Mouse (Mus musculus) spleen, adult 2 months (tissue): ENCODE measurements at regions not wholly inside any gene's neighbourhood (a gene's known extent, or its start where the extent isn't known, plus 50 kb on each side); places are given as distances from the start of the nearest gene placed in this dataset.

Source experiments
- DNase-seq, 2 experiments: peaks; one replicate each; pipeline versions ENCODE4 v3.0.0 to v3.0.0-alpha.2; 2012 to 2021; ENCODE audit warnings: low spot score in 2 of 2, low read depth in 1 of 2
- H3K27ac ChIP-seq: fragments of 200-500 bp; 2 replicates; pipeline ENCODE4 v1.5.1; 2012; ENCODE audit warnings: low read length, inconsistent platforms; ENCODE audit not compliant: insufficient read depth
- H3K27me3 ChIP-seq: fragments of 200-500 bp; 2 replicates; pipeline ENCODE4 v1.6.1; 2012; ENCODE audit warnings: mild to moderate bottlenecking, moderate library complexity, low read length, inconsistent platforms; ENCODE audit not compliant: control insufficient read depth, insufficient read depth
- H3K36me3 ChIP-seq: fragments of 200-500 bp; 2 replicates; pipeline ENCODE4 v1.6.1; 2012; ENCODE audit warnings: mild to moderate bottlenecking, low read length, inconsistent platforms; ENCODE audit not compliant: control insufficient read depth, insufficient read depth
- H3K4me1 ChIP-seq: fragments of 200-500 bp; 2 replicates; pipeline ENCODE4 v1.6.1; 2011; ENCODE audit warnings: inconsistent platforms; ENCODE audit not compliant: control insufficient read depth, insufficient read depth, insufficient read length
- H3K4me3 ChIP-seq: fragments of 200-500 bp; 2 replicates; pipeline ENCODE4 v1.5.1; 2011; ENCODE audit warnings: mild to moderate bottlenecking, inconsistent platforms; ENCODE audit not compliant: insufficient read depth, insufficient read length; ENCODE audit errors: extremely low read depth
- CTCF ChIP-seq: fragments of 200-500 bp; IDR thresholded peaks from 2 replicates; pipeline ENCODE4 v1.5.1; 2011; ENCODE audit warnings: mild to moderate bottlenecking, inconsistent platforms; ENCODE audit not compliant: insufficient read depth, insufficient read length, insufficient replicate concordance; ENCODE audit errors: extremely low read depth
- POLR2A ChIP-seq: fragments of 200-500 bp; IDR thresholded peaks from 2 replicates; pipeline ENCODE4 v1.6.1; 2011; ENCODE audit warnings: low read depth, low read length, inconsistent platforms
- WGBS: fragments of 180-500 bp; shearing (Covaris S2); methylation state at CpG from one replicate; pipeline ENCODE4 v1.1.7; 2018; 5-methylcytosine and 5-hydroxymethylcytosine counted together

DNA sequence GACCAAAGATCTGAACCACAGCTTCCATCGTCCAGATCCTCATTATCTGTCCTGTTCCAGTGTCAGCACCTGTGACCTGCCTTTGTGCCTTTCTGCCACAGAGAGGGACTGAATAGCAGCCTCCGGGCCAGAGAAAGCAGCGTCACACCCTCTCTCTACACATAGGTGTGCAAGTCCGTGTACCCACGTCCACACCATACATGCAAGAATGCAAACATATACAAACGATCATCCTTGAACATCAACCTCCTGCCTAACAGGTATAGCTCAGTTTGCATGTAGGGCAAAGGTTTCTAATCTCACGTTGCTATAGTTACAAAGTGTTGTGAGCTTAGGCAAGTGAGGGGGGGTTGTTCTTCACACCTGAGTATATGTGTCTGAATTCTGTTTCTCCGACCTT, 288.9 kb upstream of the 4931429L15Rik start:
- no peak overlapping the region for H3K27ac ChIP-seq
- DNase-seq = no peak
- no peaks in the 10 kb centered on the region for H3K4me1 ChIP-seq
- 89% methylated on average over 8 of the region's 8 CpGs for WGBS
- no peaks in the 10 kb centered on the region for H3K36me3 ChIP-seq
- H3K4me3 ChIP-seq = no peak overlapping the region
- TF ChIP-seq POLR2A (no peak), CTCF (no peak)
- no peaks in the 10 kb centered on the region for H3K27me3 ChIP-seq

DNA sequence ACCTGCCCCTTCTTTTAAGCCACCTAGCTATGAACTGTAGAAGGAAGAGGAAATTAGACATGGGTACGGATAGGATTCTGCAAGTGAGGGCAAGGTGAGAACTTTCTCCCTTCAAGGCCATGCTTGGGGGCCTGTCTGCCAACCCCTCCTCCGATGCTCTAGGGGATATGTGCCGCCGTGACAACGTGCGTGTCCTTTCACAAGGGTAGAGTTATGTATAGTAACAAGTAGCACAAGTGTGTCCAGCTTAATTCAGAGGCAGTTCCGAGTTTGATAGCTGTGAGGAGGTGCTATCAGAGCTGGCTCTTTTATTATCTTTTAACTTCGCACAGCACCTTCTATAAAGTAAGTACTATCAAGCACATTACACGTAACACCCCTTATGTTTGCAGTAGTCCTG, 281.0 kb upstream of the 4931429L15Rik start:
- Histone ChIP-seq H3K27ac (no peak overlapping the region), H3K27me3 (no peaks in the 10 kb centered on the region), H3K36me3 (no peaks in the 10 kb centered on the region), H3K4me3 (no peak overlapping the region), H3K4me1 (no peaks in the 10 kb centered on the region)
- WGBS = 90% methylated on average over 9 of the region's 9 CpGs
- TF ChIP-seq POLR2A (no peak), CTCF (no peak)
- no peak for DNase-seq

DNA sequence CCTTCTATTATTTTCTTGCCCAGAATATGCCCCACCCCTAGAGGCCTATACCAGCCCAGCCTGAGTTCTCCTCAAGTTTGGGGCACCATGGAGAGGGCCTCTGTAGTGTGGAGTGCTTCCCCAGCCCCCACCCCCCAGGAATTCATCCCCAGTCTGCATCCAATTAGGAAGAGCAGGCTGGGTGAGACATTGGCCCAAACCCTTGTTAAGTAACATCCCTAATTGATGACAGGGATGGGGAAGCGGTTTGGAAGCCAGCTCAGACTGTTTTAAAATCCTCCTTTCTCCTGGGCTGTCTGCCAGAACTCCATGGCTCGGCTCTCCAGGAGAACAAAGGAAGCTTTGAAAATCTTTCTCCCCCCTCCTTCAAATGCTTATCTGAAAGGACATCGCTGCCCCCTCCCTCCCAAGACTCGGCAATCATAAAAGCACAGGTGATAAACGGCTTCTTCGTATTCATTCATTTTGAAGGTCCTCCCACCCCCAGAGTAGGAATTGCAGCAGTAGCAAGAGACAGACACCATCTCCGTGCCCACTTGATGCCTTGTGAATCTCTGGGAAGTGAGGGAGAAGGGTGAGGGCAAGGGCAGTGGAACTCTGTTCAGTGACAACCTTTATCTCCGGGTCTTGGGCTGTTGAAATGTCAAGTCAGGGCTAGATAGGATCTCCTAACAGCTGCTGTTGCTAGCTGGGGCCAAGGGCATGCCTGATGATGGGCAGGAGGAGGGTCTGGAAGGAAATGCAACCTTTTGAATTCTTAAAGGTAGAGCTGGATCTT, 280.3 kb upstream of the 4931429L15Rik start:
- no peak for TF ChIP-seq POLR2A
- TF ChIP-seq CTCF = no peak
- H3K27me3 ChIP-seq = no peaks in the 10 kb centered on the region
- no peak overlapping the region for H3K27ac ChIP-seq
- no peaks in the 10 kb centered on the region for H3K4me1 ChIP-seq
- DNase-seq = no peak
- WGBS = 66% methylated on average over 8 of the region's 8 CpGs
- H3K4me3 ChIP-seq = no peak overlapping the region
- H3K36me3 ChIP-seq = no peaks in the 10 kb centered on the region

DNA sequence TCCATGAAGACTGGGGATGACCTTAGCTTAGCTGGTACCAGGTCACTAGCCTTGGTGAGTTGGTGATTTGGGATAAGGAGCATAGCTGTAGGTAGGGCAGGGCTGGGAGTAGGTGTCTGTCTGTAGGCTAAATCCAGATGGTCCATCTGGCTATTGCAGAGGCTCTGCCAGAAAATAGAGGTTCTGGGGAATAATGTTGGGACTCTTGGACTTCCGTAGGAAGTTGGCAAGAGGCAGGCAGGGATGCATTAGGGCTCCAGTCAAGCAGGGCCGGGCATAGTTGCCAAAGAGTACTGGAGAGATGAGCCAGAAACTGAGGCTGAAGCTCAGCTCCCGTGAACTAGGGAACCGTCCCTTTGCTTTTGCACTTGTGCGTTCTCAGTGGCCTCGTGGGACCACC, 278.7 kb upstream of the 4931429L15Rik start:
- no peak overlapping the region for H3K4me3 ChIP-seq
- no peaks in the 10 kb centered on the region for H3K4me1 ChIP-seq
- H3K27ac ChIP-seq = no peak overlapping the region
- no peaks in the 10 kb centered on the region for H3K36me3 ChIP-seq
- no peak for TF ChIP-seq CTCF
- no peak for TF ChIP-seq POLR2A
- 81% methylated on average over 6 of the region's 6 CpGs for WGBS
- no peak for DNase-seq
- no peaks in the 10 kb centered on the region for H3K27me3 ChIP-seq

DNA sequence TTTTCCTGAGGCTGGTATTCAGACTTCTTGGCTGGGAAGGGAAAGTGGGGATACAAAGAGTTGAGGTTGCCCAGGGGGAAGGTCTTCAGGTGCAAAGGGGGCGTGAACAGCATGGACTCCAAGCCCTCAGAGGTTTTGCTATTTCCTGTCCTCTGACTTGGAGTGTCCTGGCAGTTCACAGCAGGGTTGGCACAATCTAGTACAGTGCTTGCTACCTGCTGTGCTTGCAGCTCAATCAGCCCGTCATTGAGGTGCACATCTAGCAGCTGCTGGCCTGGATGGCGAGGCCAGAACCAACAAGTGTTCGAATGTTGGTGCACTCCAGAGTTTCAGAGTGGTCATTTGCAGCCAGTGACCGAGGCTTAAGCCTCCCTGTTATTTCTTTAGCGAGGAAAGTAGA, 273.7 kb upstream of the 4931429L15Rik start:
- Histone ChIP-seq H3K27ac (no peak overlapping the region), H3K36me3 (no peaks in the 10 kb centered on the region), H3K27me3 (no peaks in the 10 kb centered on the region), H3K4me3 (no peak overlapping the region), H3K4me1 (no peaks in the 10 kb centered on the region)
- TF ChIP-seq POLR2A (no peak), CTCF (no peak)
- WGBS = 72% methylated on average over 6 of the region's 6 CpGs
- DNase-seq = no peak

DNA sequence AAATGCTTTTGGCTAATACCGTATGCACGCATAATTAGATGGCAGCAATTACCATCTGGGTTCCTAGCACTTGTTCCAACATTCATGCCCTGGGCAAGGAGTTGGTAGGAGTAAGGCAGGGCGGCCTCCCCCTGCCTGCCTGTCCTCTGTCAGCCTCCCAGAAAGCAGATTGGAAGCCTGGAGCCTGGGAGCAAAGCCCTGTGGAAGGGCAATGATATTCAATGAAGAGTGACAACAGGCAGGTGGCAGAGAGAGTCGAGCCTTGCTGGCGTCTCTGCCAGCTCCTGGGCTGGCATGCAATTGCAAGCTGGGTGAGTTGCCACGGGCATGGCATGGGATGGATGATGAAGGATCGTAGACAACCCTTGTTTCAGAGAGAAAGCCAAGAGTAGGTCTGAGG, 273.1 kb upstream of the 4931429L15Rik start:
- H3K27me3 ChIP-seq = no peaks in the 10 kb centered on the region
- no peak for DNase-seq
- H3K36me3 ChIP-seq = no peaks in the 10 kb centered on the region
- WGBS = 91% methylated on average over 7 of the region's 7 CpGs
- H3K27ac ChIP-seq = no peak overlapping the region
- no peak overlapping the region for H3K4me3 ChIP-seq
- TF ChIP-seq POLR2A = no peak
- no peak for TF ChIP-seq CTCF
- no peaks in the 10 kb centered on the region for H3K4me1 ChIP-seq

DNA sequence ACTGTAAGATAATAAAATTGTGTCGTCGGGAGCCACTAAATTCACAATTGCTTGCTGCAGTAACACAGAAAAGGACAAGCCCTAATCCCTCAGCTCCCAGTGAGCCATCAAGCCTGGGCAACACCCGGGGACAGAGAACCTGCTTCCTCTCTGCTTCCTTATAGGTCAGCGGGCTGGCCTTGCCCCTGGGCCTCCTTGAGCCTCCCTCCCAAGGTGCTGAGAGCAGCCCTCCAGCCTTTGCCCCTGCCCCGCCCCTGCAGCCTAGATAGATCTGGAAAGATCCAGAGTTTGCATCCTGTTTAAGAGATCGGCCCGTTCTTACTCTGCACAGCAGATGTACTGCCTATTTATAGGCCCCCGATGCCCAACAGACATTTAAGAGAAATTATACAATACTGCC, 267.0 kb upstream of the 4931429L15Rik start:
- 79% methylated on average over 8 of the region's 8 CpGs for WGBS
- no peak for TF ChIP-seq CTCF
- H3K4me3 ChIP-seq = no peak overlapping the region

More for the DNA sequence above, 267.0 kb upstream of the 4931429L15Rik start:
- Histone ChIP-seq H3K36me3 (no peaks in the 10 kb centered on the region), H3K27me3 (no peaks in the 10 kb centered on the region), H3K4me1 (no peaks in the 10 kb centered on the region), H3K27ac (no peak overlapping the region)
- DNase-seq = no peak
